Mouse (Mus musculus) bone marrow macrophage, adult 2 months (primary cell): Measurements from ENCODE around the gene Tmem26.

Experiments used
- CTCF ChIP-seq: IDR thresholded peaks from 2 replicates; pipeline ENCODE4 v1.5.1; 2012; ENCODE audit warnings: low read depth, mild to moderate bottlenecking, low read length, moderate library complexity
- POLR2A ChIP-seq: IDR thresholded peaks from 2 replicates; pipeline ENCODE4 v1.6.1; 2012; ENCODE audit warnings: mild to moderate bottlenecking, low read depth, low read length, borderline replicate concordance

- no peak for TF ChIP-seq POLR2A
- TF ChIP-seq CTCF, result no peak
Observed at GRCm38 (mm10) chr10:68817281-68817680, 93.8 kb downstream of the Tmem26 start.
